10 mouse cellular contexts compared by ENCODE assay signal in genomic region chr1:6143891-6144290, GRCm38 (mm10).
A peak's percentile ranks its signal among the peaks of the same experiment; 100 is the strongest.
DNase-seq lines count a peak whose midpoint lies in the region; ATAC-seq and TF ChIP-seq lines count a peak whose summit lies in the region.
"Had no signal": no experiment of that assay in that cellular context is flagged by ENCODE, and none has a peak within 500 bp of the region (broad histone marks: within the 10 kb centered on the region; RNA-seq: fewer than 3 reads in every experiment).

No protein-coding gene starts in this region.

- whole genome bisulfite sequencing in forebrain, postnatal 0 days, result 59% methylated on average over 1 of the region's 1 CpGs
- 70% methylated on average over 1 of the region's 1 CpGs for WGBS in forebrain, embryonic 13.5 days
- 55% methylated on average over 1 of the region's 1 CpGs for WGBS in lung, postnatal 0 days

- TF ChIP-seq CTCF in forebrain, postnatal 0 days (IDR thresholded peaks at IDR 0.05; ENCODE audit: low read depth), result peak; percentile 31; the same call in 1 of the 2 replicates
- peak; percentile 28 for TF ChIP-seq CTCF in lung, postnatal 0 days (IDR thresholded peaks at IDR 0.05)

- no peak for ATAC-seq in forebrain, postnatal 0 days
- ATAC-seq in forebrain, embryonic 13.5 days, result no peak
- no peak for ATAC-seq in lung, postnatal 0 days
- ATAC-seq in granulocyte monocyte progenitor cell, adult 5-6 weeks (replicated peaks; ENCODE audit: poor library complexity, severe bottlenecking), result peak; percentile 44; the same call in 1 of the 2 replicates
- ATAC-seq in frontal cortex, adult (ENCODE audit: low TSS enrichment), result no peak

- no peaks in the 10 kb centered on the region for H3K27me3 ChIP-seq in forebrain, postnatal 0 days (ENCODE audit: insufficient read depth, low read length)
- H3K27me3 ChIP-seq in forebrain, embryonic 13.5 days, result no peaks in the 10 kb centered on the region
- H3K27me3 ChIP-seq in lung, postnatal 0 days (replicated peaks; ENCODE audit: insufficient read depth, low read length), result no peaks in the 10 kb centered on the region

- no peaks in the 10 kb centered on the region for H3K4me1 ChIP-seq in forebrain, postnatal 0 days (ENCODE audit: insufficient read depth)
- H3K4me1 ChIP-seq in forebrain, embryonic 13.5 days, result no peaks in the 10 kb centered on the region
- H3K4me1 ChIP-seq in lung, postnatal 0 days (ENCODE audit: insufficient read depth, low read depth, low read length), result no peaks in the 10 kb centered on the region
- H3K4me1 ChIP-seq in ES-E14 (ENCODE audit: control insufficient read depth in 2 of 2, insufficient read depth in 2 of 2, low read length in 2 of 2, poor library complexity in 1 of 2), result peaks cover 0 to 5% of the 10 kb centered on the region in 2 experiments; a peak in 2 of 4 replicates

- no peak overlapping the region for H3K4me3 ChIP-seq in forebrain, postnatal 0 days (ENCODE audit: low read depth, low read length)
- H3K4me3 ChIP-seq in forebrain, embryonic 13.5 days, result no peak overlapping the region
- H3K4me3 ChIP-seq in lung, postnatal 0 days (ENCODE audit: low read depth, low read length), result no peak overlapping the region
- no peak overlapping the region for H3K4me3 ChIP-seq in ES-E14 (ENCODE audit: insufficient read depth in 1 of 2, low read depth in 1 of 2, low read length in 2 of 2, poor library complexity in 1 of 2, severe bottlenecking in 1 of 2)

- no peak for DNase-seq in forebrain, postnatal 0 days
- DNase-seq in lung, postnatal 0 days (ENCODE audit: low spot score), result no peak
- DNase-seq in lung, adult 18-20 months, result no peak
- DNase-seq in ES-E14 (ENCODE audit: low read depth, low spot score), result peak; percentile 40
- no peak for DNase-seq in cerebellum, adult 9-10 months
- DNase-seq: heart, adult 18-20 months had no signal

- no peaks in the 10 kb centered on the region for H3K9me3 ChIP-seq in forebrain, postnatal 0 days (ENCODE audit: low read length)
- no peaks in the 10 kb centered on the region for H3K9me3 ChIP-seq in forebrain, embryonic 13.5 days (replicated peaks)
- no peaks in the 10 kb centered on the region for H3K9me3 ChIP-seq in lung, postnatal 0 days (ENCODE audit: low read length)
- no peaks in the 10 kb centered on the region for H3K9me3 ChIP-seq in ES-E14 (ENCODE audit: control insufficient read depth, insufficient read depth, low read depth, low read length)

- no peaks in the 10 kb centered on the region for H3K36me3 ChIP-seq in forebrain, postnatal 0 days (ENCODE audit: insufficient read depth)
- H3K36me3 ChIP-seq in forebrain, embryonic 13.5 days (ENCODE audit: poor library complexity, severe bottlenecking), result no peaks in the 10 kb centered on the region
- H3K36me3 ChIP-seq in lung, postnatal 0 days (ENCODE audit: insufficient read depth, low read length), result no peaks in the 10 kb centered on the region
- H3K36me3 ChIP-seq in ES-E14 (ENCODE audit: control insufficient read depth, insufficient read depth, low read length, poor library complexity, severe bottlenecking), result no peaks in the 10 kb centered on the region

- no peak overlapping the region for H3K4me2 ChIP-seq in forebrain, postnatal 0 days (ENCODE audit: low read depth)
- no peak overlapping the region for H3K4me2 ChIP-seq in forebrain, embryonic 13.5 days
- no peak overlapping the region for H3K4me2 ChIP-seq in lung, postnatal 0 days (replicated peaks; ENCODE audit: low read depth, low read length)

- H3K27ac ChIP-seq in forebrain, postnatal 0 days (ENCODE audit: low read depth, low read length), result no peak overlapping the region
- no peak overlapping the region for H3K27ac ChIP-seq in forebrain, embryonic 13.5 days
- no peak overlapping the region for H3K27ac ChIP-seq in lung, postnatal 0 days (ENCODE audit: low read length)
- H3K27ac ChIP-seq in ES-E14 (ENCODE audit: insufficient read depth, low read depth, low read length, poor library complexity, severe bottlenecking), result no peak overlapping the region
- H3K27ac ChIP-seq: macrophage had no signal

- no peak for TF ChIP-seq EP300 in lung, postnatal 0 days (IDR thresholded peaks at IDR 0.05)

- no peak overlapping the region for H3K9ac ChIP-seq in forebrain, postnatal 0 days
- H3K9ac ChIP-seq in forebrain, embryonic 13.5 days, result no peak overlapping the region
- no peak overlapping the region for H3K9ac ChIP-seq in lung, postnatal 0 days (replicated peaks; ENCODE audit: low read depth)
- no peak overlapping the region for H3K9ac ChIP-seq in ES-E14 (ENCODE audit: insufficient read depth, low read depth, low read length, poor library complexity, severe bottlenecking)

- in situ Hi-C loops in ES-E14 (cut with MboI; ENCODE audit: low sequenced_read_pairs in 2 of 2, unreplicated experiment in 2 of 2), result no loop called here

TF ChIP-seq in ES-E14, 5 proteins besides CTCF, POLR2A, EP300 and RAD21:
- TF ChIP-seq ZC3H11A (IDR thresholded peaks at IDR 0.05; ENCODE audit: borderline replicate concordance, low read depth, low read length) (peak; percentile 54; the same call in 1 of the 2 replicates), ZNF384 (IDR thresholded peaks at IDR 0.05; ENCODE audit: low read depth, low read length) (no peak), HCFC1 (IDR thresholded peaks at IDR 0.05; ENCODE audit: borderline replicate concordance, insufficient read depth, low read length) (no peak), CHD2 (IDR thresholded peaks at IDR 0.05; ENCODE audit: low read depth, low read length) (no peak), MAFK (IDR thresholded peaks at IDR 0.05; ENCODE audit: insufficient read depth, low read depth, low read length) (no peak)
